Comparison of ENCODE assay signal across 9 mouse cellular contexts in genomic region chr9:110953550-110954461, GRCm38 (mm10). TPM values are rescaled to one million over a fixed set of nuclear protein-coding genes. Genes with fewer than 3 reads are reported as not detected.
A peak's percentile ranks its signal among the peaks of the same experiment; 100 is the strongest.
DNase-seq lines count a peak whose midpoint lies in the region; ATAC-seq and TF ChIP-seq lines count a peak whose summit lies in the region.
"Had no signal": no experiment of that assay in that cellular context is flagged by ENCODE, and none has a peak within 500 bp of the region (broad histone marks: within the 10 kb centered on the region; RNA-seq: fewer than 3 reads in every experiment).

No protein-coding gene starts in this region.

- H3K9ac ChIP-seq in forebrain, embryonic 15.5 days (replicated peaks): peak overlapping the region; percentile 63
- H3K9ac ChIP-seq in liver, embryonic 14.5 days (replicated peaks): no peak overlapping the region
- peak overlapping the region; percentile 59 for H3K9ac ChIP-seq in neural tube, embryonic 11.5 days (ENCODE audit: low read length)

- TF ChIP-seq EP300 in liver, embryonic 14.5 days (IDR thresholded peaks at IDR 0.05; ENCODE audit: low read depth): no peak

- H3K27ac ChIP-seq in forebrain, embryonic 15.5 days (replicated peaks): peak overlapping the region; percentile 68
- H3K27ac ChIP-seq in liver, embryonic 14.5 days: no peak overlapping the region
- no peak overlapping the region for H3K27ac ChIP-seq in neural tube, embryonic 11.5 days (ENCODE audit: low read depth, low read length)
- H3K27ac ChIP-seq in testis, adult 2 months (ENCODE audit: control insufficient read depth, insufficient read depth, low read depth, low read length): no peak overlapping the region

- DNase-seq in CD4-positive helper T cell, adult 2 months (ENCODE audit: low read depth, low spot score): peak; percentile 57
- DNase-seq in adrenal gland, postnatal 4 days (ENCODE audit: low spot score in 2 of 2): peak; percentile 24 to 63
- peak; percentile 86 to 89 for DNase-seq in heart, postnatal 10 days
- peak; percentile 71 to 87 for DNase-seq in kidney, postnatal 36 days
- peak in 2 of 3 experiments; percentile 14 to 18 for DNase-seq in liver, embryonic 14.5 days (ENCODE audit: low read depth in 3 of 3, low spot score in 3 of 3)
- peak; percentile 78 for DNase-seq in neural tube, embryonic 11.5 days (ENCODE audit: low spot score)

- peak; percentile 64 for TF ChIP-seq CTCF in liver, embryonic 14.5 days (IDR thresholded peaks at IDR 0.05; ENCODE audit: low read depth)
- TF ChIP-seq CTCF in testis, adult 2 months (IDR thresholded peaks at IDR 0.05; ENCODE audit: control insufficient read depth, insufficient read depth, insufficient replicate concordance, low read depth, low read length): no peak

- no peaks in the 10 kb centered on the region for H3K36me3 ChIP-seq in forebrain, embryonic 15.5 days
- no peaks in the 10 kb centered on the region for H3K36me3 ChIP-seq in liver, embryonic 14.5 days (replicated peaks; ENCODE audit: control insufficient read depth, insufficient read depth, low read depth)
- no peaks in the 10 kb centered on the region for H3K36me3 ChIP-seq in neural tube, embryonic 11.5 days (ENCODE audit: control insufficient read depth, insufficient read depth, low read length)
- no peaks in the 10 kb centered on the region for H3K36me3 ChIP-seq in testis, adult 2 months (ENCODE audit: control insufficient read depth, insufficient read depth, low read length)

- no peaks in the 10 kb centered on the region for H3K9me3 ChIP-seq in forebrain, embryonic 15.5 days
- H3K9me3 ChIP-seq in liver, embryonic 14.5 days (ENCODE audit: control insufficient read depth, low read length): no peaks in the 10 kb centered on the region
- no peaks in the 10 kb centered on the region for H3K9me3 ChIP-seq in neural tube, embryonic 11.5 days (ENCODE audit: control insufficient read depth, low read length)

- H3K27me3 ChIP-seq in forebrain, embryonic 15.5 days: 0 out of 2 replicates have a peak, but pooled peaks cover 3% of the 10 kb centered on the region
- H3K27me3 ChIP-seq in liver, embryonic 14.5 days (ENCODE audit: control insufficient read depth, insufficient read depth, low read length): no peaks in the 10 kb centered on the region; the same call in none of the 2 replicates
- H3K27me3 ChIP-seq in neural tube, embryonic 11.5 days (ENCODE audit: control insufficient read depth, insufficient read depth, low read length): 0 out of 2 replicates have a peak, but pooled peaks cover 2% of the 10 kb centered on the region
- no peaks in the 10 kb centered on the region for H3K27me3 ChIP-seq in testis, adult 2 months (ENCODE audit: control insufficient read depth, insufficient read depth, low read length)
- H3K27me3 ChIP-seq: Patski had no signal

- ATAC-seq in forebrain, embryonic 15.5 days (replicated peaks): peak; percentile 91
- peak; percentile 31; the same call in 1 of the 2 replicates for ATAC-seq in liver, embryonic 14.5 days (ENCODE audit: insufficient read depth)
- ATAC-seq in neural tube, embryonic 11.5 days (ENCODE audit: insufficient read depth, low FRiP score, low TSS enrichment): peak; percentile 65
- ATAC-seq: Patski had no signal

- H3K4me2 ChIP-seq in forebrain, embryonic 15.5 days (replicated peaks): peak overlapping the region; percentile 94
- peak overlapping the region; percentile 65 for H3K4me2 ChIP-seq in liver, embryonic 14.5 days (ENCODE audit: low read depth)
- peak overlapping the region; percentile 97 for H3K4me2 ChIP-seq in neural tube, embryonic 11.5 days (ENCODE audit: low read depth)

- no peak for TF ChIP-seq POLR2A in testis, adult 2 months (IDR thresholded peaks at IDR 0.05; ENCODE audit: control insufficient read depth, low read depth, low read length)

- WGBS in forebrain, embryonic 15.5 days: 1% methylated on average over 44 of the region's 44 CpGs
- 2% methylated on average over 44 of the region's 44 CpGs for WGBS in liver, embryonic 14.5 days (ENCODE audit: insufficient replicate concordance)
- WGBS in neural tube, embryonic 11.5 days: 1% methylated on average over 44 of the region's 44 CpGs

- H3K4me1 ChIP-seq in forebrain, embryonic 15.5 days: peaks cover 3% of the 10 kb centered on the region
- H3K4me1 ChIP-seq in liver, embryonic 14.5 days (replicated peaks; ENCODE audit: control insufficient read depth in 2 of 2, insufficient read depth in 2 of 2, low read length in 1 of 2): peaks cover 0 to 6% of the 10 kb centered on the region in 2 experiments; a peak in 2 of 4 replicates
- H3K4me1 ChIP-seq in neural tube, embryonic 11.5 days (ENCODE audit: control insufficient read depth, insufficient read depth, low read length): peaks cover 2% of the 10 kb centered on the region; the same call in 1 of the 2 replicates
- H3K4me1 ChIP-seq in testis, adult 2 months (ENCODE audit: control insufficient read depth, insufficient read depth, low read length): no peaks in the 10 kb centered on the region

- intact Hi-C loops in heart, postnatal 10 days (cut with DNase I): loop anchor here (2.0 kb wide), 2 partner anchors 31 to 75 kb away; partner anchors contain the start of gene Als2cl

- H3K4me3 ChIP-seq in forebrain, embryonic 15.5 days: peak overlapping the region; percentile 51
- H3K4me3 ChIP-seq in liver, embryonic 14.5 days (ENCODE audit: insufficient read depth in 1 of 2, low read depth in 2 of 2, low read length in 2 of 2): peak overlapping the region; percentile 43 to 52
- peak overlapping the region; percentile 47 for H3K4me3 ChIP-seq in neural tube, embryonic 11.5 days (ENCODE audit: low read depth, low read length)
- peak overlapping the region; percentile 76 for H3K4me3 ChIP-seq in testis, adult 2 months (ENCODE audit: control insufficient read depth, low read depth, low read length)

RNA-seq across cellular contexts. Expression of gene Lrrc2, which starts 2.5 kb away (rescaled TPM):
- 1 to 10 TPM; 3.8 to 3.9 TPM for total RNA-seq in adrenal gland, postnatal 4 days (2021)
- 0.13 and 0.36 TPM in 2 replicates for polyA plus RNA-seq in forebrain, embryonic 15.5 days (2015; fragmentation: Nextera tagmentation; extraction: Ambion mirVana)
- 10 to 100 TPM; 39.8 to 49.0 TPM for total RNA-seq in heart, postnatal 10 days (2021)
- 0.02 and 0.09 TPM in 2 replicates for polyA plus RNA-seq in liver, embryonic 14.5 days (2012; rRNA removed)
- polyA plus RNA-seq in liver, embryonic 14.5 days (2014; fragmentation: Nextera tagmentation; extraction: Ambion mirVana): 0.10 and 0.29 TPM in 2 replicates
- 0.15 and 0.51 TPM in 2 replicates for polyA plus RNA-seq in neural tube, embryonic 11.5 days (2014; fragmentation: Nextera tagmentation; extraction: Ambion mirVana)
- 0.23 and 0.25 TPM in 2 replicates for polyA plus RNA-seq in testis, adult 2 months (2012; rRNA removed)
- polyA plus RNA-seq: Patski had no signal

RNA-seq across cellular contexts. Expression of gene Tdgf1, which starts 7.8 kb away (rescaled TPM):
- under 1 TPM in 1 of 2 experiments, not detected in 1; 0.17 TPM for total RNA-seq in adrenal gland, postnatal 4 days (2021)
- polyA plus RNA-seq in forebrain, embryonic 15.5 days (2015; fragmentation: Nextera tagmentation; extraction: Ambion mirVana): not detected in 2 replicates
- total RNA-seq in heart, postnatal 10 days (2021): not detected
- not detected in 2 replicates for polyA plus RNA-seq in liver, embryonic 14.5 days (2012; rRNA removed)
- polyA plus RNA-seq in liver, embryonic 14.5 days (2014; fragmentation: Nextera tagmentation; extraction: Ambion mirVana): not detected in 2 replicates
- polyA plus RNA-seq in neural tube, embryonic 11.5 days (2014; fragmentation: Nextera tagmentation; extraction: Ambion mirVana): not detected in 2 replicates
- 0.23 and 0.28 TPM in 2 replicates for polyA plus RNA-seq in testis, adult 2 months (2012; rRNA removed)
- polyA plus RNA-seq: Patski had no signal

RNA-seq across cellular contexts. Expression of gene Rtp3, which starts 36.6 kb away (rescaled TPM):
- 1 to 10 TPM; 2.1 to 7.6 TPM for total RNA-seq in adrenal gland, postnatal 4 days (2021)
- not detected in 2 replicates for polyA plus RNA-seq in forebrain, embryonic 15.5 days (2015; fragmentation: Nextera tagmentation; extraction: Ambion mirVana)
- 1 to 10 TPM; 2.4 to 2.8 TPM for total RNA-seq in heart, postnatal 10 days (2021)
- polyA plus RNA-seq in liver, embryonic 14.5 days (2012; rRNA removed): 26.0 and 34.3 TPM in 2 replicates
- 15.6 and 21.7 TPM in 2 replicates for polyA plus RNA-seq in liver, embryonic 14.5 days (2014; fragmentation: Nextera tagmentation; extraction: Ambion mirVana)
- 0.09 TPM in 1 of 2 replicates, not detected in the other for polyA plus RNA-seq in neural tube, embryonic 11.5 days (2014; fragmentation: Nextera tagmentation; extraction: Ambion mirVana)
- polyA plus RNA-seq in testis, adult 2 months (2012; rRNA removed): 0.59 and 0.75 TPM in 2 replicates

RNA-seq across cellular contexts. Expression of gene Fam240a, which starts 37.1 kb away (rescaled TPM):
- total RNA-seq in adrenal gland, postnatal 4 days (2021): not detected
- polyA plus RNA-seq in forebrain, embryonic 15.5 days (2015; fragmentation: Nextera tagmentation; extraction: Ambion mirVana): not detected in 2 replicates
- total RNA-seq in heart, postnatal 10 days (2021): not detected
- polyA plus RNA-seq in liver, embryonic 14.5 days (2012; rRNA removed): not detected in 2 replicates
- not detected in 2 replicates for polyA plus RNA-seq in liver, embryonic 14.5 days (2014; fragmentation: Nextera tagmentation; extraction: Ambion mirVana)
- not detected in 2 replicates for polyA plus RNA-seq in neural tube, embryonic 11.5 days (2014; fragmentation: Nextera tagmentation; extraction: Ambion mirVana)
- not detected in 2 replicates for polyA plus RNA-seq in testis, adult 2 months (2012; rRNA removed)
- polyA plus RNA-seq: Patski had no signal

Comparison
In these comparisons a context has a peak if more than half of its experiments do, and no peak if none do; other contexts are left out.
1. DNase-seq: peak in every context shown above with its lines; median percentile 88 in heart, postnatal 10 days; 79 in kidney, postnatal 36 days; 78 in neural tube, embryonic 11.5 days; 57 in CD4-positive helper T cell, adult 2 months; 44 in adrenal gland, postnatal 4 days; 16 in liver, embryonic 14.5 days.
2. ATAC-seq: peak in every context shown above with its lines; median percentile 91 in forebrain, embryonic 15.5 days; 65 in neural tube, embryonic 11.5 days; 31 in liver, embryonic 14.5 days.